Mouse (Mus musculus) MEL (cell line): ENCODE data around the gene Rab37. TPM values are rescaled to one million over a fixed set of nuclear protein-coding genes. Genes with fewer than 3 reads are reported as not detected.

ENCODE experiments used
- DNase-seq: peaks from one replicate; pipeline ENCODE4 v3.0.0; 2011; ENCODE audit warnings: low read depth, low spot score
- H3K27ac ChIP-seq: 2 replicates; pipeline ENCODE4 v1.5.1; 2012; ENCODE audit warnings: low read depth, mild to moderate bottlenecking, control low read depth, low read length, moderate library complexity; ENCODE audit not compliant: control insufficient read depth
- H3K27me3 ChIP-seq, 2 experiments: fragments of 150-350 bp in 1 of 2; sonication (generic) in 1 of 2; 2 replicates each; pipeline ENCODE4 v1.6.1; 2012; ENCODE audit warnings: low read length in 2 of 2, mild to moderate bottlenecking in 2 of 2, improper control_type of control experiment in 1 of 2, moderate library complexity in 1 of 2; ENCODE audit not compliant: insufficient read depth in 2 of 2, control insufficient read depth in 1 of 2
- H3K36me3 ChIP-seq, 2 experiments: 2 replicates each; pipeline ENCODE4 v1.6.1; 2012 to 2014; ENCODE audit warnings: low read length in 2 of 2, improper control_type of control experiment in 1 of 2, inconsistent platforms in 1 of 2, mild to moderate bottlenecking in 1 of 2; ENCODE audit not compliant: insufficient read depth in 2 of 2, control insufficient read depth in 1 of 2
- H3K4me1 ChIP-seq, 2 experiments: fragments of 150-350 bp in 1 of 2; sonication (generic) in 1 of 2; 2 replicates each; pipeline ENCODE4 v1.6.1; 2012; ENCODE audit warnings: low read length in 2 of 2, improper control_type of control experiment in 1 of 2, mild to moderate bottlenecking in 1 of 2; ENCODE audit not compliant: insufficient read depth in 2 of 2, control insufficient read depth in 1 of 2
- H3K4me3 ChIP-seq, 2 experiments: fragments of 150-350 bp in 1 of 2; sonication (generic) in 1 of 2; 2 replicates each; pipeline ENCODE4 v1.5.1; 2012; ENCODE audit warnings: low read depth in 2 of 2, low read length in 2 of 2, mild to moderate bottlenecking in 2 of 2, moderate library complexity in 2 of 2, control low read depth in 1 of 2, improper control_type of control experiment in 1 of 2; ENCODE audit not compliant: control insufficient read depth in 1 of 2, insufficient read depth in 1 of 2
- H3K79me2 ChIP-seq: 2 replicates; pipeline ENCODE4 v1.6.1; 2012; ENCODE audit warnings: mild to moderate bottlenecking, low read length, moderate library complexity; ENCODE audit not compliant: control insufficient read depth, poor library complexity, insufficient read depth
- H3K9ac ChIP-seq: 2 replicates; pipeline ENCODE4 v1.6.1; 2012; ENCODE audit warnings: low read depth, mild to moderate bottlenecking, control low read depth, low read length, moderate library complexity; ENCODE audit not compliant: control insufficient read depth, poor library complexity, severe bottlenecking
- H3K9me3 ChIP-seq: fragments of 150-350 bp; sonication (generic); replicated peaks from 2 replicates; pipeline ENCODE4 v1.6.1; 2012; ENCODE audit warnings: mild to moderate bottlenecking, low read length, improper control_type of control experiment, moderate library complexity; ENCODE audit not compliant: insufficient read depth
- BHLHE40 ChIP-seq: IDR thresholded peaks from 2 replicates; pipeline ENCODE4 v1.6.1; 2012; ENCODE audit warnings: low read depth, mild to moderate bottlenecking, inconsistent platforms, low read length, improper control_type of control experiment, borderline replicate concordance
- CHD1 ChIP-seq: IDR thresholded peaks from 2 replicates; pipeline ENCODE4 v1.6.1; 2012; ENCODE audit warnings: low read depth, mild to moderate bottlenecking, inconsistent platforms, low read length, improper control_type of control experiment
- CHD2 ChIP-seq: IDR thresholded peaks from 2 replicates; pipeline ENCODE4 v1.6.1; 2011; ENCODE audit warnings: low read length, improper control_type of control experiment
- CTCF ChIP-seq, 3 experiments: IDR thresholded peaks in 2 of 3; conservative IDR thresholded peaks in 1 of 3; 2 replicates each; pipeline ENCODE4 v1.5.1; 2011 to 2012; ENCODE audit warnings: low read length in 3 of 3, low read depth in 2 of 3, mild to moderate bottlenecking in 2 of 3, improper control_type of control experiment in 1 of 3, inconsistent platforms in 1 of 3, mixed read lengths in 1 of 3, moderate library complexity in 1 of 3; ENCODE audit not compliant: control insufficient read depth in 1 of 3, insufficient read depth in 1 of 3, poor library complexity in 1 of 3, severe bottlenecking in 1 of 3
- EP300 ChIP-seq, 2 experiments: IDR thresholded peaks; 2 replicates each; pipeline ENCODE4 v1.6.1; 2011; ENCODE audit warnings: improper control_type of control experiment in 2 of 2, low read length in 2 of 2, low read depth in 1 of 2, mild to moderate bottlenecking in 1 of 2
- GABPA ChIP-seq: IDR thresholded peaks from 2 replicates; pipeline ENCODE4 v1.6.1; 2012; ENCODE audit warnings: low read depth, mild to moderate bottlenecking, inconsistent platforms, low read length, improper control_type of control experiment, moderate library complexity
- GATA1 ChIP-seq: IDR thresholded peaks from 2 replicates; pipeline ENCODE4 v1.6.1; 2011; ENCODE audit warnings: low read depth, low read length, improper control_type of control experiment
- MAFK ChIP-seq: IDR thresholded peaks from 2 replicates; pipeline ENCODE4 v1.6.1; 2011; ENCODE audit warnings: low read depth, mild to moderate bottlenecking, low read length, improper control_type of control experiment, borderline replicate concordance
- MAX ChIP-seq: IDR thresholded peaks from 2 replicates; pipeline ENCODE4 v1.6.1; 2011; ENCODE audit warnings: low read length, improper control_type of control experiment
- MAZ ChIP-seq: IDR thresholded peaks from 2 replicates; pipeline ENCODE4 v1.6.1; 2012; ENCODE audit warnings: low read depth, mild to moderate bottlenecking, inconsistent platforms, low read length, improper control_type of control experiment
- MXI1 ChIP-seq: IDR thresholded peaks from 2 replicates; pipeline ENCODE4 v1.6.1; 2011; ENCODE audit warnings: mild to moderate bottlenecking, low read depth, low read length, improper control_type of control experiment
- RCOR1 ChIP-seq: IDR thresholded peaks from 2 replicates; pipeline ENCODE4 v1.6.1; 2012; ENCODE audit warnings: low read depth, mild to moderate bottlenecking, inconsistent platforms, low read length, improper control_type of control experiment
- SMC3 ChIP-seq: IDR thresholded peaks from 2 replicates; pipeline ENCODE4 v1.6.1; 2011; ENCODE audit warnings: low read depth, low read length, improper control_type of control experiment
- TAL1 ChIP-seq: IDR thresholded peaks from 2 replicates; pipeline ENCODE4 v1.6.1; 2012; ENCODE audit warnings: mild to moderate bottlenecking, inconsistent platforms, low read length, moderate library complexity, mixed read lengths
- TBP ChIP-seq: IDR thresholded peaks from 2 replicates; pipeline ENCODE4 v1.8.0; 2011; ENCODE audit warnings: low read depth, low read length, improper control_type of control experiment
- TCF12 ChIP-seq: IDR thresholded peaks from 2 replicates; pipeline ENCODE4 v1.6.1; 2014; ENCODE audit warnings: low read depth, mild to moderate bottlenecking, inconsistent platforms, low read length, improper control_type of control experiment, moderate library complexity
- USF1 ChIP-seq: IDR thresholded peaks from 2 replicates; pipeline ENCODE4 v1.6.1; 2014; ENCODE audit warnings: low read depth, mild to moderate bottlenecking, inconsistent platforms, low read length, improper control_type of control experiment, moderate library complexity
- ZKSCAN1 ChIP-seq: IDR thresholded peaks from 2 replicates; pipeline ENCODE4 v1.6.1; 2012; ENCODE audit warnings: low read depth, mild to moderate bottlenecking, inconsistent platforms, low read length, improper control_type of control experiment, moderate library complexity
- ZMIZ1 ChIP-seq: IDR thresholded peaks from 2 replicates; pipeline ENCODE4 v1.6.1; 2012; ENCODE audit warnings: low read depth, mild to moderate bottlenecking, inconsistent platforms, low read length, improper control_type of control experiment, moderate library complexity
- polyA plus RNA-seq, 2 experiments: library from polyadenylated mRNA; stranded (reverse) in 1 of 2; unstranded in 1 of 2; fragments of >175 nt in 1 of 2; fragments of >200 nt in 1 of 2; gene quantifications; 2 replicates each; pipeline versions ENCODE4 v1.2.1 to v1.2.4; 2012; ENCODE audit warnings: low replicate concordance in 2 of 2, low read depth in 1 of 2; ENCODE audit not compliant: insufficient read length in 2 of 2, insufficient read depth in 1 of 2, missing spikeins in 1 of 2
- total RNA-seq: library from RNA; depleted of rRNA; stranded (reverse); fragments of 300-350 nt; gene quantifications from 2 replicates; pipeline ENCODE4 v1.2.3, GENCODE M21; 2012

Gene Rab37
- total and polyA plus RNA-seq, 3 experiments: 14.6 to 20.6 TPM; not detected in 1

GRCm38 (mm10) chr11:115083376-115084139, 7.7 kb upstream of the Rab37 start (continued):
- TF ChIP-seq GABPA: no peak
- no peak for TF ChIP-seq RCOR1
- TF ChIP-seq MXI1: no peak
- TF ChIP-seq EP300 (IDR thresholded peaks at IDR 0.05; ENCODE audit: low read depth in 1 of 2, low read length in 2 of 2): no peak
- no peak for TF ChIP-seq CHD1
- TF ChIP-seq TAL1: no peak
- peak; percentile 93 for TF ChIP-seq SMC3
- no peak for TF ChIP-seq TCF12
- TF ChIP-seq ZKSCAN1: no peak

DNA sequence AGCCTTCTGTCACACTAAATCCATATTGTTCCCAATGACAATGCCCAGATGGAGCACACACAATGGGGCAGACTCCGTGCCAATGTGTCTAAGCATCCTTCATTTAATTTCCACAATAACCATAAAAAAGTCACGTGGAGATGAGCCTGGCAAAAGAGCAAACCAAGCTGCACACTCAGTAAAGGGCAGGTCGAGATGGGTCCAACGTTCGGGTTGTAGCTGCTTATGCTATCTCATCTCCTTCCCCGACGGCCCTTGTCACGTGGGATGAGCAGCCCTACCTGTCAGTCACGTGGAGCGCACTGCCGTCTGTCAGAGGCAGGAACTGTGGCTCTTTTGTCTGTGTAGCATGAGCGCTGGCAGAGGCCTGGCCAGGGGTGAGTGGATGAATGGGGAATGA, 6.6 kb upstream of the Rab37 start:
- Histone ChIP-seq H3K9me3 (no peaks in the 10 kb centered on the region), H3K27ac (no peak overlapping the region), H3K36me3 (no peaks in the 10 kb centered on the region), H3K27me3 (peaks cover 0 to 3% of the 10 kb centered on the region in 2 experiments; a peak in 1 of 4 replicates), H3K4me3 (no peak overlapping the region), H3K4me1 (peaks cover 3% of the 10 kb centered on the region in 2 experiments; a peak in 1 of 4 replicates), H3K79me2 (no peaks in the 10 kb centered on the region), H3K9ac (no peak overlapping the region)
- TF ChIP-seq MAX: no peak
- peak; percentile 69 for TF ChIP-seq USF1
- TF ChIP-seq CTCF (IDR thresholded peaks at IDR 0.05 in 2 of 3, conservative IDR thresholded peaks at IDR 0.05 in 1 of 3; ENCODE audit: control insufficient read depth in 1 of 3, insufficient read depth in 1 of 3, low read depth in 2 of 3, low read length in 3 of 3, poor library complexity in 1 of 3, severe bottlenecking in 1 of 3): no peak
- no peak for TF ChIP-seq MXI1
- no peak for TF ChIP-seq MAZ
- DNase-seq: no peak

GRCm38 (mm10) chr11:115085064-115085463, 6.2 kb upstream of the Rab37 start:
- no peak overlapping the region for H3K9ac ChIP-seq
- TF ChIP-seq CHD2: no peak
- TF ChIP-seq MAFK: no peak
- no peak for TF ChIP-seq CHD1
- TF ChIP-seq GATA1: no peak
- no peak for TF ChIP-seq TBP
- no peak for TF ChIP-seq BHLHE40
- no peak for TF ChIP-seq ZKSCAN1
- no peak for TF ChIP-seq ZMIZ1
- peaks cover 0 to 3% of the 10 kb centered on the region in 2 experiments; a peak in 1 of 4 replicates for H3K27me3 ChIP-seq
- H3K79me2 ChIP-seq: no peaks in the 10 kb centered on the region
- DNase-seq: no peak
- H3K27ac ChIP-seq: no peak overlapping the region
- H3K9me3 ChIP-seq: no peaks in the 10 kb centered on the region
- H3K4me1 ChIP-seq: no peaks in the 10 kb centered on the region
- no peak overlapping the region for H3K4me3 ChIP-seq
- no peaks in the 10 kb centered on the region for H3K36me3 ChIP-seq
